Mouse (Mus musculus): ENCODE data around the gene Pbx1. TPM values are rescaled to one million over a fixed set of nuclear protein-coding genes. Genes with fewer than 3 reads are reported as not detected.

Gene Pbx1
- polyA plus RNA-seq, 1 experiment from 2014 or later, result 59.2 TPM

- Histone ChIP-seq H3K4me1 (replicated peaks; ENCODE audit: control insufficient read depth, insufficient read depth, low read length) (0 out of 2 replicates have a peak, but pooled peaks cover 4% of the 10 kb centered on the region), H3K9me3 (ENCODE audit: control insufficient read depth, low read length) (no peaks in the 10 kb centered on the region), H3K36me3 (ENCODE audit: control insufficient read depth, insufficient read depth, low read length) (no peaks in the 10 kb centered on the region), H3K27me3 (ENCODE audit: control insufficient read depth, insufficient read depth, low read length) (no peaks in the 10 kb centered on the region), H3K4me2 (replicated peaks; ENCODE audit: low read depth, low read length) (no peak overlapping the region), H3K4me3 (ENCODE audit: low read depth, low read length) (no peak overlapping the region), H3K9ac (ENCODE audit: low read depth, low read length) (no peak overlapping the region), H3K27ac (ENCODE audit: low read depth, low read length) (no peak overlapping the region)
- 44% methylated on average over 7 of the region's 7 CpGs for WGBS
- ATAC-seq (ENCODE audit: low FRiP score), result no peak
- DNase-seq (ENCODE audit: low spot score), result no peak
Measured at GRCm38 (mm10) chr1:168402683-168403082, 29.4 kb downstream of the Pbx1 start.

DNA sequence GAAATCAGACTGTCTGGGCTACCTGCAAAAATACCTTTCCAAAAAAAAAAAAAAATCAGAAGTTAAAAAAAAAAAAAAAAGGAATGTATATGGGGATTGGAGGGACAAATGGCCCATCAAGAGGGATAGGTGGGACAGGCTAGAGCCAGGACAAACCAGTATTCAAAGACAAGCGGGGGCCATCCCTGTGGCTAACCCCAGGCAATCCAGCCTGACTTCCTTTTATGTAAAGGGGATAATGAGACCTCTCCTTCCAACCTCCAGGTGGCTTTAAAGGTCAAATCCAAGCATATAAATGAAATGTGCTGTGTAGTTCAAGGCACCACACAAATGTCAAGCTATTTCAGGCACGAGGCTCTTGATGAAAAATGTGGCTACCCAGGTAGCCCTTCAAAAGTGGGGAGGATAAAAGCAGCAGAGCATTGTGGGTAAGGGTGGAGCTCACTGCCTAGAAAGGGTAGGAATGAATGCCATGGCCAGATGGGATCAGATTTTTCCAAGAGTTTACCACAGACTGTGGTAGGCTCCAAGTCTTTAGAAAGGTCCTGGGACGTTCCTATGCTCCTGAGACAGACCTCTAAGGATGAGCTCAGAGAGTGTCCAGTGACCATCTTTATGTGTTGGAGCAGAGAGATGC, 36.4 kb downstream of the Pbx1 start:
- WGBS, result 76% methylated on average over 3 of the region's 3 CpGs

DNA sequence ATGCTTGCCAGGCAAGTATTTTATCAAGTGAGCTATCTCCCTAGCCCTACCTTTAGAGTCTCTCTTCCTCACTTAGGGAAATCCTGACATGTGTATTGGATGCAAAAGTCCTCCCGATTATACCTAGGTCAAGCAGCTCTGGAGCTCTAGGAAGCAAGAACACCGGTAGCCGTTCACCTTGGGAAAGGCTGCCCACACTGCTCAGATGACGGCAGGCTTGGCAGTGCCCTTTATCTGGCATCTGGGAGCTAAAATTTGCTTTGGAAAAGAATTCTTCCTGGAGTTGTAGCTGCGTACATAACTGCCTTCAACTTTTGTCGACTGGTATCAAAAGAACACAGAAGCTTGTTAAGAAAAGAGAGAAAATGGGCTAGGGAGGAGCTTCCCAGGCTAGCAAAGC, 37.5 kb downstream of the Pbx1 start:
- WGBS, result 89% methylated on average over 6 of the region's 6 CpGs
- H3K4me1 ChIP-seq (replicated peaks; ENCODE audit: control insufficient read depth, insufficient read depth, low read length), result peaks cover 10% of the 10 kb centered on the region; the same call in 1 of the 2 replicates
- no peak overlapping the region for H3K4me3 ChIP-seq (ENCODE audit: low read depth, low read length)
- H3K27me3 ChIP-seq (ENCODE audit: control insufficient read depth, insufficient read depth, low read length), result no peaks in the 10 kb centered on the region
- no peaks in the 10 kb centered on the region for H3K9me3 ChIP-seq (ENCODE audit: control insufficient read depth, low read length)
- no peak overlapping the region for H3K4me2 ChIP-seq (replicated peaks; ENCODE audit: low read depth, low read length)
- no peak overlapping the region for H3K9ac ChIP-seq (ENCODE audit: low read depth, low read length)
- no peak for ATAC-seq (ENCODE audit: low FRiP score)
- no peaks in the 10 kb centered on the region for H3K36me3 ChIP-seq (ENCODE audit: control insufficient read depth, insufficient read depth, low read length)
- no peak overlapping the region for H3K27ac ChIP-seq (ENCODE audit: low read depth, low read length)
- DNase-seq (ENCODE audit: low spot score), result no peak

More for the DNA sequence above, 36.4 kb downstream of the Pbx1 start:
- Histone ChIP-seq H3K27ac (ENCODE audit: low read depth, low read length) (no peak overlapping the region), H3K36me3 (ENCODE audit: control insufficient read depth, insufficient read depth, low read length) (no peaks in the 10 kb centered on the region), H3K27me3 (ENCODE audit: control insufficient read depth, insufficient read depth, low read length) (no peaks in the 10 kb centered on the region), H3K4me1 (replicated peaks; ENCODE audit: control insufficient read depth, insufficient read depth, low read length) (peaks cover 10% of the 10 kb centered on the region; the same call in 1 of the 2 replicates), H3K9ac (ENCODE audit: low read depth, low read length) (no peak overlapping the region), H3K4me3 (ENCODE audit: low read depth, low read length) (no peak overlapping the region), H3K4me2 (replicated peaks; ENCODE audit: low read depth, low read length) (no peak overlapping the region), H3K9me3 (ENCODE audit: control insufficient read depth, low read length) (no peaks in the 10 kb centered on the region)
- DNase-seq (ENCODE audit: low spot score), result no peak
- ATAC-seq (ENCODE audit: low FRiP score), result no peak

DNA sequence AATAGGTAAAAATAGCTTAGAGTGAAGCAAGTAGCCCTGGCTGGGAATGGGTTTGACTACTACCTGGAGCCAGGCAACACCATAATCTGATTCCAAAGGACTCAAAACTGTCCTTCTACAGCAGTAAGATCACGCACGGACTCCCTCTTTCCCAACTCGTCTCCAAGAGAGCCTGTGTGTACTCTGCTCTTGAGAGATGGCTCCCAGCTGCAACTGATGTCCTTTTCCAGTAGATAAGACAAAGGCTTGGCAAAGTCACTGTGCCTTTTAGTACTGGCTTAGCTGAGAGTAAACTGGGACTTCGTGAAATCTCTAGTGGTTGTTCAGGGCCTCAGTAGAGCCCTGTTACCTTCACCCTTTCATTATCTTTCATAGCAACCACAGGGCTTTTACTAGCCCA, 38.6 kb downstream of the Pbx1 start:
- H3K9ac ChIP-seq (ENCODE audit: low read depth, low read length), result no peak overlapping the region

DNA sequence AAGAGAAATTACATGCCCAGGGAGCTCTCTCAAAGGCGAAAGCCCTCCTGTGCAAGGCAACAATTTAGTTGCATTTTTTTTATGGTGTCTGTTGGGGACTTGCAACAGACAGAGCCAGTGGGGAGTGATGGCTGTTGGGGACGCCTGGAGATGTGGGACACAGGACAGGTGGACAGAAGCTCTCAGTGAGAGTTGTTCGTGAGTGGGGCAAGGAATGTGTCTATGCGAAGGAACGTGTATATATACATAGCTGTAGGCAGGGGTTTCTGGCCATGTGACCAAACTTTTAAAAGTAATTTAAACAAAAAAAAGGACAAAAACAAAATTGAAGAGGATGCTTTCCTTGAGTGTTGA, 39.6 kb downstream of the Pbx1 start:
- DNase-seq (ENCODE audit: low spot score), result no peak
- WGBS, result 40% methylated on average over 5 of the region's 5 CpGs
- Histone ChIP-seq H3K27me3 (ENCODE audit: control insufficient read depth, insufficient read depth, low read length) (no peaks in the 10 kb centered on the region), H3K4me1 (replicated peaks; ENCODE audit: control insufficient read depth, insufficient read depth, low read length) (peaks cover 10% of the 10 kb centered on the region; the same call in 1 of the 2 replicates), H3K27ac (ENCODE audit: low read depth, low read length) (no peak overlapping the region), H3K4me3 (ENCODE audit: low read depth, low read length) (no peak overlapping the region), H3K9ac (ENCODE audit: low read depth, low read length) (no peak overlapping the region), H3K9me3 (ENCODE audit: control insufficient read depth, low read length) (no peaks in the 10 kb centered on the region), H3K36me3 (ENCODE audit: control insufficient read depth, insufficient read depth, low read length) (no peaks in the 10 kb centered on the region), H3K4me2 (replicated peaks; ENCODE audit: low read depth, low read length) (no peak overlapping the region)
- no peak for ATAC-seq (ENCODE audit: low FRiP score)

More for the DNA sequence above, 38.6 kb downstream of the Pbx1 start:
- DNase-seq (ENCODE audit: low spot score) (no peak), ATAC-seq (ENCODE audit: low FRiP score) (no peak)
- no peaks in the 10 kb centered on the region for H3K36me3 ChIP-seq (ENCODE audit: control insufficient read depth, insufficient read depth, low read length)
- WGBS, result 84% methylated on average over 4 of the region's 4 CpGs
- no peaks in the 10 kb centered on the region for H3K9me3 ChIP-seq (ENCODE audit: control insufficient read depth, low read length)
- H3K27me3 ChIP-seq (ENCODE audit: control insufficient read depth, insufficient read depth, low read length), result no peaks in the 10 kb centered on the region
- no peak overlapping the region for H3K27ac ChIP-seq (ENCODE audit: low read depth, low read length)
- H3K4me2 ChIP-seq (replicated peaks; ENCODE audit: low read depth, low read length), result no peak overlapping the region
- no peak overlapping the region for H3K4me3 ChIP-seq (ENCODE audit: low read depth, low read length)
- peaks cover 10% of the 10 kb centered on the region; the same call in 1 of the 2 replicates for H3K4me1 ChIP-seq (replicated peaks; ENCODE audit: control insufficient read depth, insufficient read depth, low read length)

GRCm38 (mm10) chr1:168391617-168392499, 40.2 kb downstream of the Pbx1 start:
- DNase-seq (ENCODE audit: low spot score) (peak; percentile 51), ATAC-seq (ENCODE audit: low FRiP score) (no peak)
- no peak overlapping the region for H3K9ac ChIP-seq (ENCODE audit: low read depth, low read length)
- H3K9me3 ChIP-seq (ENCODE audit: control insufficient read depth, low read length), result no peaks in the 10 kb centered on the region
- no peak overlapping the region for H3K4me2 ChIP-seq (replicated peaks; ENCODE audit: low read depth, low read length)
- H3K27ac ChIP-seq (ENCODE audit: low read depth, low read length), result no peak overlapping the region
- WGBS, result 44% methylated on average over 20 of the region's 20 CpGs
- H3K36me3 ChIP-seq (ENCODE audit: control insufficient read depth, insufficient read depth, low read length), result no peaks in the 10 kb centered on the region
- no peaks in the 10 kb centered on the region for H3K27me3 ChIP-seq (ENCODE audit: control insufficient read depth, insufficient read depth, low read length)
- H3K4me1 ChIP-seq (replicated peaks; ENCODE audit: control insufficient read depth, insufficient read depth, low read length), result peaks cover 10% of the 10 kb centered on the region; the same call in 1 of the 2 replicates
- no peak overlapping the region for H3K4me3 ChIP-seq (ENCODE audit: low read depth, low read length)

DNA sequence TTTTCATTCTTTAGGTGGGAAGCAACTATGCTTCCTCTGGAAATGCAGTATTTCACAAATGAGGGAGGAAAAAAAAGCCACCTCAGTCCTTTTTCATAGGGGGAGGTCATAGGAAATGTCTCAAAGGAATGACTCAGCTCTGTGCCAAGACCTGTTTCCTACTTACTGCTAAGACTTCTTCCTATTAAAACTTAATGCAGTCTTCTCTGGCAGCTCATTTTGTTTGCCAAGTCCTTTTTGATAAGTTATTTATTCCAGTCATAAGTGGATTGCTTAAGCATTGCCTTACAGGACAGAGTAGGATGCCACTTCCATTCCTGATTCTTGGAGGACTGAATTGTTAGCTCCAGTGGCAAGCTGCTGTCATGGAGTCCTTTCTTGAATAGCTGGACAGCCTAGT, 41.3 kb downstream of the Pbx1 start:
- Histone ChIP-seq H3K9ac (ENCODE audit: low read depth, low read length) (no peak overlapping the region), H3K4me2 (replicated peaks; ENCODE audit: low read depth, low read length) (no peak overlapping the region), H3K36me3 (ENCODE audit: control insufficient read depth, insufficient read depth, low read length) (no peaks in the 10 kb centered on the region), H3K4me1 (replicated peaks; ENCODE audit: control insufficient read depth, insufficient read depth, low read length) (peaks cover 10% of the 10 kb centered on the region), H3K27ac (ENCODE audit: low read depth, low read length) (no peak overlapping the region), H3K9me3 (ENCODE audit: control insufficient read depth, low read length) (no peaks in the 10 kb centered on the region), H3K27me3 (ENCODE audit: control insufficient read depth, insufficient read depth, low read length) (no peaks in the 10 kb centered on the region), H3K4me3 (ENCODE audit: low read depth, low read length) (no peak overlapping the region)
- no peak for ATAC-seq (ENCODE audit: low FRiP score)
- DNase-seq (ENCODE audit: low spot score), result no peak

DNA sequence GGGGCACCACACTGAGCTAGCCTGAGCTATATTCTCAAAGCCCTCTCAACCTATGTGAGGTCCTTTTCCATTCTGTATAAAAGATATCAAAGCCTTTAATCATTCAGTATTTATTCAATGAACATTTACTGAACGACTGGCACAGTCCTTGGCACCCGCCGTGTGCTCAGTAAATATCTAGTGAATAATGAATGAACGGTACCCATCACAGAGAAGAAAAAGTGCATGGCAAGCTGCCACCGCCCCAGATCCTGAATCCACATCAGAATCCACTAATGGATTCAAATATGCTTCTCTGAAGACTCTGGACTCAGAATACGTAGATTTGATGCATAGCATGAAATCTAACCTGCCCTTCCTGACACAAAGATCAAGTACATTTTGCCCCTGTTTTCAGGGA, 45.9 kb downstream of the Pbx1 start:
- DNase-seq (ENCODE audit: low spot score) (no peak), ATAC-seq (ENCODE audit: low FRiP score) (no peak)
- Histone ChIP-seq H3K9me3 (ENCODE audit: control insufficient read depth, low read length) (no peaks in the 10 kb centered on the region), H3K27me3 (ENCODE audit: control insufficient read depth, insufficient read depth, low read length) (no peaks in the 10 kb centered on the region), H3K9ac (ENCODE audit: low read depth, low read length) (no peak overlapping the region), H3K36me3 (ENCODE audit: control insufficient read depth, insufficient read depth, low read length) (no peaks in the 10 kb centered on the region), H3K4me1 (replicated peaks; ENCODE audit: control insufficient read depth, insufficient read depth, low read length) (peaks cover 22% of the 10 kb centered on the region), H3K4me2 (replicated peaks; ENCODE audit: low read depth, low read length) (no peak overlapping the region), H3K4me3 (ENCODE audit: low read depth, low read length) (no peak overlapping the region), H3K27ac (ENCODE audit: low read depth, low read length) (no peak overlapping the region)
- 86% methylated on average over 6 of the region's 6 CpGs for WGBS

GRCm38 (mm10) chr1:168384594-168384955, 47.5 kb downstream of the Pbx1 start:
- Histone ChIP-seq H3K9ac (ENCODE audit: low read depth, low read length) (no peak overlapping the region), H3K4me1 (replicated peaks; ENCODE audit: control insufficient read depth, insufficient read depth, low read length) (peaks cover 22% of the 10 kb centered on the region), H3K36me3 (ENCODE audit: control insufficient read depth, insufficient read depth, low read length) (no peaks in the 10 kb centered on the region), H3K27me3 (ENCODE audit: control insufficient read depth, insufficient read depth, low read length) (no peaks in the 10 kb centered on the region), H3K4me3 (ENCODE audit: low read depth, low read length) (no peak overlapping the region), H3K27ac (ENCODE audit: low read depth, low read length) (peak overlapping the region; percentile 43; the same call in 1 of the 2 replicates), H3K4me2 (replicated peaks; ENCODE audit: low read depth, low read length) (no peak overlapping the region), H3K9me3 (ENCODE audit: control insufficient read depth, low read length) (no peaks in the 10 kb centered on the region)
- ATAC-seq (ENCODE audit: low FRiP score) (no peak), DNase-seq (ENCODE audit: low spot score) (no peak)
- WGBS, result 31% methylated on average over 6 of the region's 6 CpGs

Measured in hindbrain, embryonic 11.5 days (tissue).